Mouse (Mus musculus): Measurements from ENCODE around the gene Mmaa.

DNA sequence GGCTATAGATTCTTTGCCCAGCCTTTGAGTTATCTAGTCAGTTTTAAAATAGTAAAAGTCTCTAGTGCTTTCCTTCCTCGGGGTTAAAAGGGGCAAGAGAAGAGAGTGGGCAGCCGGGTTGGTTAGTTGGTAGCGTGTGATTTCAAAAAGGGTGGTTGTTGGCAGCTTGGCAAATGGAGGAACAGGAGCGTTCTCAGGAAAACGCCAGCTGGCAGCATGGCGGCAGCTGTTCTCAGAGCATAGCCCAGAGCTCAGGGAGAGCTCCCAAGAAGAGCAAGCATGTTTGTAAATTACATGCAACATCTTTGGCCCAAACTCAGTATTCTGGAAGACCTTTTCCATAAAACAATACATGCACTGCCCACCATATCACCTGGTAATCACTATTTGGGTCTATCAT lies 41.0 kb downstream of the Mmaa start:
- TF ChIP-seq GATA1 (IDR thresholded peaks at IDR 0.05; ENCODE audit: low read length) (no peak), TAL1 (IDR thresholded peaks at IDR 0.05; ENCODE audit: low read length) (no peak)

Measured in erythroblast, embryonic 14.5 days (primary cell).